Comparison of ENCODE assay signal across 1 mouse cellular context in genomic region chr8:45975837-45976468, GRCm38 (mm10).
TF ChIP-seq lines count a peak whose summit lies in the region.

No protein-coding gene starts in this region.

TF ChIP-seq in MEL, 35 proteins besides CTCF, POLR2A, EP300 and RAD21:
- TF ChIP-seq POLR2AphosphoS5 (IDR thresholded peaks at IDR 0.05; ENCODE audit: borderline replicate concordance, low read depth, low read length) = no peak
- peak; percentile 52 for TF ChIP-seq TAL1 (IDR thresholded peaks at IDR 0.05; ENCODE audit: low read length)
- peak; percentile 70 for TF ChIP-seq GATA1 (IDR thresholded peaks at IDR 0.05; ENCODE audit: low read depth, low read length)
- TF ChIP-seq TCF12 (IDR thresholded peaks at IDR 0.05; ENCODE audit: low read depth, low read length) = peak; percentile 30; the same call in 1 of the 2 replicates
- TF ChIP-seq ELF1 (IDR thresholded peaks at IDR 0.05; ENCODE audit: low read depth, low read length) = no peak
- peak; percentile 17 for TF ChIP-seq MXI1 (IDR thresholded peaks at IDR 0.05; ENCODE audit: low read depth, low read length)
- TF ChIP-seq ETS1 (IDR thresholded peaks at IDR 0.05; ENCODE audit: low read depth, low read length) = peak; percentile 89
